Mouse (Mus musculus) thymus, adult 2 months (tissue): ENCODE data around the gene Gnl1. TPM values are rescaled to one million over a fixed set of nuclear protein-coding genes. Genes with fewer than 3 reads are reported as not detected.

Source experiments
- DNase-seq: peaks from one replicate; pipeline ENCODE4 v3.0.0; 2021
- H3K27ac ChIP-seq: fragments of 200-500 bp; 2 replicates; pipeline ENCODE4 v1.5.1; 2012; ENCODE audit warnings: low read length, control low read depth; ENCODE audit not compliant: control insufficient read depth, insufficient read depth
- H3K27me3 ChIP-seq: fragments of 200-500 bp; 2 replicates; pipeline ENCODE4 v1.6.1; 2012; ENCODE audit warnings: mild to moderate bottlenecking, low read length, moderate library complexity, mixed read lengths; ENCODE audit not compliant: control insufficient read depth, insufficient read depth
- H3K36me3 ChIP-seq: fragments of 200-500 bp; 2 replicates; pipeline ENCODE4 v1.6.1; 2012; ENCODE audit warnings: mild to moderate bottlenecking, low read length, moderate library complexity; ENCODE audit not compliant: control insufficient read depth, insufficient read depth
- H3K4me1 ChIP-seq: fragments of 200-500 bp; replicated peaks from 2 replicates; pipeline ENCODE4 v1.6.1; 2012; ENCODE audit warnings: low read length; ENCODE audit not compliant: control insufficient read depth, insufficient read depth
- H3K4me3 ChIP-seq: fragments of 200-500 bp; 2 replicates; pipeline ENCODE4 v1.5.1; 2012; ENCODE audit warnings: mild to moderate bottlenecking, low read length, control low read depth, moderate library complexity; ENCODE audit not compliant: control insufficient read depth, insufficient read depth
- CTCF ChIP-seq: fragments of 200-500 bp; IDR thresholded peaks from 2 replicates; pipeline ENCODE4 v1.5.1; 2012; ENCODE audit warnings: mild to moderate bottlenecking, control low read depth, low read length, moderate library complexity, borderline replicate concordance; ENCODE audit not compliant: control insufficient read depth, poor library complexity, insufficient read depth; ENCODE audit errors: extremely low read depth
- POLR2A ChIP-seq: fragments of 200-500 bp; IDR thresholded peaks from 2 replicates; pipeline ENCODE4 v1.6.1; 2012; ENCODE audit warnings: mild to moderate bottlenecking, low read length, control low read depth, moderate library complexity; ENCODE audit not compliant: control insufficient read depth, poor library complexity, insufficient read depth; ENCODE audit errors: extremely low read depth
- WGBS: fragments of 180-500 bp; shearing (Covaris S2); methylation state at CpG from one replicate; pipeline ENCODE4 v1.1.7; 2018; 5-methylcytosine and 5-hydroxymethylcytosine counted together
- polyA plus RNA-seq: library from polyadenylated mRNA; depleted of rRNA; stranded (reverse); fragments of >200 nt; gene quantifications from 2 replicates; pipeline ENCODE4 v1.2.3, GENCODE M21; 2012

Gene Gnl1
- polyA plus RNA-seq, 1 experiment: 37.9 TPM

- Histone ChIP-seq H3K4me3 (peak within 1 kb of the TSS; percentile 53), H3K27me3 (no peaks in the 10 kb centered on the region), H3K4me1 (peaks cover 30% of the 10 kb centered on the region), H3K27ac (peak within 1 kb of the TSS; percentile 98), H3K36me3 (peaks cover 12% of the 10 kb centered on the region)
- under 1% methylated on average over 15 of the region's 15 CpGs for WGBS
- peak; percentile 80 for DNase-seq
- TF ChIP-seq CTCF (no peak), POLR2A (no peak)
Measured at GRCm38 (mm10) chr17:36020191-36021073, 40.8 kb downstream of the Gnl1 start, which contains the start of gene H2-T24. Gene H2-T24 (minus strand): TSS chr17:36020560.

- H3K4me1 ChIP-seq: peaks cover 30% of the 10 kb centered on the region
- H3K27ac ChIP-seq: peak overlapping the region; percentile 98
Measured at GRCm38 (mm10) chr17:36021309-36021708, 41.7 kb downstream of the Gnl1 start.

GRCm38 (mm10) chr17:36022098-36022497 lies 42.4 kb downstream of the Gnl1 start:
- H3K36me3 ChIP-seq: peaks cover under 1% of the 10 kb centered on the region; the same call in 1 of the 2 replicates
- H3K27me3 ChIP-seq: no peaks in the 10 kb centered on the region
- no peak for DNase-seq
- H3K4me1 ChIP-seq: peaks cover 27% of the 10 kb centered on the region
- H3K4me3 ChIP-seq: no peak overlapping the region
- TF ChIP-seq CTCF (no peak), POLR2A (no peak)
- WGBS: 76% methylated on average over 9 of the region's 9 CpGs
- no peak overlapping the region for H3K27ac ChIP-seq

More at GRCm38 (mm10) chr17:36021309-36021708, 41.7 kb downstream of the Gnl1 start:
- TF ChIP-seq CTCF (no peak), POLR2A (no peak)
- 76% methylated on average over 1 of the region's 1 CpGs for WGBS
- DNase-seq: peak; percentile 22
- Histone ChIP-seq H3K27me3 (no peaks in the 10 kb centered on the region), H3K36me3 (peaks cover 8% of the 10 kb centered on the region), H3K4me3 (no peak overlapping the region)

GRCm38 (mm10) chr17:36022922-36023321 lies 43.3 kb downstream of the Gnl1 start:
- H3K4me3 ChIP-seq: no peak overlapping the region
- peak overlapping the region; percentile 50 for H3K27ac ChIP-seq
- 90% methylated on average over 6 of the region's 6 CpGs for WGBS

GRCm38 (mm10) chr17:36023710-36024654 lies 44.3 kb downstream of the Gnl1 start:
- 71% methylated on average over 9 of the region's 9 CpGs for WGBS
- peak; percentile 46 for DNase-seq
- H3K4me3 ChIP-seq: no peak overlapping the region
- H3K4me1 ChIP-seq: peaks cover 23% of the 10 kb centered on the region
- no peaks in the 10 kb centered on the region for H3K27me3 ChIP-seq
- TF ChIP-seq POLR2A (no peak), CTCF (no peak)
- H3K27ac ChIP-seq: peak overlapping the region; percentile 64
- no peaks in the 10 kb centered on the region for H3K36me3 ChIP-seq

More at GRCm38 (mm10) chr17:36022922-36023321, 43.3 kb downstream of the Gnl1 start:
- Histone ChIP-seq H3K36me3 (no peaks in the 10 kb centered on the region), H3K27me3 (no peaks in the 10 kb centered on the region), H3K4me1 (peaks cover 25% of the 10 kb centered on the region)
- TF ChIP-seq CTCF (no peak), POLR2A (no peak)
- no peak for DNase-seq

GRCm38 (mm10) chr17:36025197-36025596 lies 45.5 kb downstream of the Gnl1 start:
- DNase-seq: no peak
- H3K36me3 ChIP-seq: no peaks in the 10 kb centered on the region
- H3K27me3 ChIP-seq: no peaks in the 10 kb centered on the region
- H3K4me3 ChIP-seq: no peak overlapping the region
- H3K27ac ChIP-seq: no peak overlapping the region
- WGBS: 93% methylated on average over 5 of the region's 5 CpGs
- peaks cover 21% of the 10 kb centered on the region for H3K4me1 ChIP-seq
- TF ChIP-seq POLR2A (no peak), CTCF (no peak)
